Mouse (Mus musculus): ENCODE data around the gene Aknad1.
A peak's percentile ranks its signal among the peaks of the same experiment; 100 is the strongest.

Aknad1 gene

GRCm38 (mm10) chr3:108739045-108739708, at the start of gene Aknad1:
Gene Aknad1 (plus strand): TSS chr3:108739658.
- DNase-seq (ENCODE audit: low spot score), result no peak

DNA sequence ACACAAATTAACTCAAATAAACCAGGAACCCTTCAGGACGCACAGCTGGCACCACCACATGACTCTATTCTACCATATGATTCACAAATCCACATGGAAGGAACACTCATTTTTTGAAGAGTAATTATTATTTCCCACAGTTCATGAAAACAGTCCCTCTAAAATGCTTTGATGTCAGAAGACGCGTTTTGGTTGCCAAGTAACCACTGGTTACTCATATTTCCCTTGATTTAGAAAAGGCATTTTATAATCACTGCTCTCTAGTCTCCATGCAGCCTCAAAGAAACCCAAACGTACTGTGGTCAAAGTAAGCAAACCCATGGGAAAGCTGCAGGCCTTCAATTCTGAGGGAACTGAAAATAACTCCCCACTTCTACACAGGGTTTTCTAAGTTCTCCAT, 49.5 kb upstream of the Aknad1 start:
- DNase-seq (ENCODE audit: low spot score), result no peak

DNA sequence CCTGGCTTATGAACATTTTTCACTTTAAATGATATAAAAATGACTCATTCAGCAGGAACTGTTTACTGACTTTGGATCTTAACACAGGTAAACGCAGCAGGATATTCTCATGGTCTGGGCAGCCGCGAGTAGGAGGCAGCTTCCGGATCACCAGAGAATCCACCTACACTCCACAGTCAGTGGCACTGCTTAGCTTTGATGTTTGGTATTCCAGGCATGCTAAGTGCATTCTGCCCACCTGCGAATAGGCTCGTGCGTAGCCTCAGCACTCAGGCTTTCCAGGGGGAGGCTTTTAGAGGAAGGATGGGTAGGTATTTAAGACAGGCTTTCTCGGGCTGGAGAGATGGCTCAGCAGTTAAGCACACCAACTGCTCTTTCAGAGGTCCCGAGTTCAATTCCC, 45.1 kb upstream of the Aknad1 start:
- DNase-seq (ENCODE audit: low spot score), result no peak

DNA sequence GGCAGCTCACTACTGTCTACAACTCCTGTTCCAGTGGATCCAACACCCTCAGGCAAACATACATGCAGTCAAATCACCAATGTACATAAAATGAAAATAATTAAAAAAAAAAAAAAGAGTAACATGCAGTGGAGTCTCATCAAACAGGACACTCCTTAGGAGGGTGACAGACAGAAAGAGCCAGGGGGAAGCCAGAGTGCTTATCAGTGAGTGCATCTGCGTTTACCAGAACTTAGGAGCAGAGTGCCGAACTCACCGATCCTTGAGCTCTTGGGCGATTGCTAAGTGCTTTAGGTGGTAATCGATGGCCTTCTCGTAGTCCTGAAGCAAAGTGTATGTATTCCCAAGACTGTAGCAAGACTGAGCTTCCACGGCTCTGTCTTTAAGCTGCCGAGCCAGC, 40.8 kb upstream of the Aknad1 start:
- DNase-seq (ENCODE audit: low spot score), result no peak

DNA sequence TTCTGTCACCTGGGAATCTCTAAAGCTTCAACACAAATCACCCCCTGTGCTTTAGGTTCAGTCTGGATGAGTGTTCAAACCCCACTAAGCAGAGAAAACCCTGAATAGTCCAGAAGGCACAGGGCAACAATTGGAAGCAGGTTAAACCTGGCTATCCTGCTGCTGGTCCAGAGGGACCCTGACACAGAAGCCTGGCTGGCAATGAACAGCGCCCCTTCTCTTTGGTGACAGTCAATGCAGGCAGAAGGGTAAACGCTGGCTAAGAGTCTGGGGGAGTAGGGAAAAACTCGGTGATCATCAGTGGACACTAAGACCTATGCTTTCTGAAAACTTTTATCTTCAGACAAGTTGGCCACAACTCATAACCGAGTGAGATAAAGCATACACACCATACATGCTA, 39.7 kb upstream of the Aknad1 start:
- DNase-seq (ENCODE audit: low spot score), result no peak

- no peak for DNase-seq (ENCODE audit: low spot score)
Measured at GRCm38 (mm10) chr3:108701256-108701655, 38.2 kb upstream of the Aknad1 start.

DNA sequence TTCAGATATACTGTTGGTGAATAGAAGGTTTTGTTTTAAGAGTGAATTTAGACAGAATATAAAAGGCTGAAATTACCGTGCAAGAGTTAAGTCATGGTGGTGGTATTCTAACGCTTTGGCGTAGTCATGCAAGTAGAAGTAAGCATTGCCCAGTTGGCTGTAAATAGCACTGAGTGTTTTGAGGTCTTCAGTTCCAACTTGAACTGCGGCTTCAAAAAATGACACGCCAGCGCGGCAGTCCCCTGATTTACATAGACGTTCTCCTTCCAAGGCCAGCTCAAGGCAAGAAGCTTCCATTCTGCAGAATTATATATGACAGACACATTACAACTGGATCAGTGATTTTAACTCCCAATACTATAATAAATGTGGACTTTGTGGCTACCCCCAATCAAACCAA, 36.7 kb upstream of the Aknad1 start:
- no peak for DNase-seq (ENCODE audit: low spot score)

DNA sequence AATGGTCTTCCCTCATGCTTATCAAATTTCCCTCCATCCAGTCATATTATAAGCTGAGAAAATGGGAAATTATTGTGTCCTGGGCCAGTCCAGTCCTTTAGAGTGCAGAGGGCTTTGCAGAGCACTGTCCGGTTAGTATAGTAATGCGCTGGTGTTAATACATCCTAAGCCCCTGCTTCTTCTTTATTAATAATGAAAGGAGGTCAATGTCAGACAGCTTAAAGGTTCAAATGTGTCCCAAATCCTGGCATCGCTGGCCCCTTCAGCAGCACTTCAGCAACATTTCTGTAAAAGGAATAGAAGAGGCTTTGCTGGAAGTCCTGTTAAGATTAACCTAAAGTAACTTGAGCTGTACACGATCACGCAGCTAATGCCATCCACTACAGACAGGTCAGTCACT, 28.2 kb upstream of the Aknad1 start:
- no peak for DNase-seq (ENCODE audit: low spot score)

- no peak for DNase-seq (ENCODE audit: low spot score)
Measured at GRCm38 (mm10) chr3:108713065-108713675, 26.3 kb upstream of the Aknad1 start.

DNA sequence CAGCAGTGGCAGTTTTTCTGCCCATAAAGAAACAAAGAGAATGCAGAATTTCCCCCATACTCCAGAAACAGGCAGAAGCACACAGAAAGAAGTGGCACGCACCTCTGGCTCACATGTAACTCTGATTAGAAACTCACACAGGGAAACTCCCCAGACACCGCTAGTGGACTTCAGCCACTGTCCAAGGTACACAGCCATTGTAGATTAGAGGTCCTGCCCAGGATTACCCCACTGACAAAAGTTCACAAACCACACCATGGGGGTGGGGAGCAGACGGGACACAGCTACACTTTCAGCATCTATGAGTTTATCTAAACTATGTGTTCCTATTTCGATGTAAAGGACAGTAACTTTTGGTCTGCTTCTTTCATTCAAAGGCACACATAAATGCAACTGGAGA, 24.6 kb upstream of the Aknad1 start:
- no peak for DNase-seq (ENCODE audit: low spot score)

DNA sequence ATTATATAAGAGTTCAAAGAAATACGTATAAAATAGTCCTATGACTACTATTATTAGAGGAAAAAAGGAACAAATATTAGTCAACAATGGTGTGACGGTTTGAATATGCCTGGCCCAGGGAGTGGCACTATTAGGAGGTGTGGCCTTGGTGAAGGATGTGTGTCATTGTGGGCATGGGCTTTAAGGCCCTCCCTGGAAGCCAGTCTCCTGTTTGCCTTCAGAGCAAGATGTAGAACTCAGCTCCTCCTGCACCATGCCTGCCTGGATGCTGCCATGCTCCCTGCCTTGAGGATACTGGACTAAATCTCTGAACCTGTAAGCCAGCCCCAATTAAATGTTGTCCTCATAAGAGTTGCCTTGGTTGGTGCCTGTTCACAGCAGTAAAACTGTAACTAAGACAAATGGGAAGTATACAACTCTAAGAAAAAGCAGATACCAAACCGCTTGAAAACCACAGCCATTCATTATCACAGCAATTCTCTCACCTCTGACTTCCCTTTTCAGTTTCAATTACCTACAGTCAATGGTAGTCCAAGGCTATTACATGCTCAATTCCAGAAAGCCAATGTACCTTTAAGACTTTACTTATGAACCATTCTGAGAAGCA, 21.5 kb upstream of the Aknad1 start:
- DNase-seq (ENCODE audit: low spot score), result no peak

DNA sequence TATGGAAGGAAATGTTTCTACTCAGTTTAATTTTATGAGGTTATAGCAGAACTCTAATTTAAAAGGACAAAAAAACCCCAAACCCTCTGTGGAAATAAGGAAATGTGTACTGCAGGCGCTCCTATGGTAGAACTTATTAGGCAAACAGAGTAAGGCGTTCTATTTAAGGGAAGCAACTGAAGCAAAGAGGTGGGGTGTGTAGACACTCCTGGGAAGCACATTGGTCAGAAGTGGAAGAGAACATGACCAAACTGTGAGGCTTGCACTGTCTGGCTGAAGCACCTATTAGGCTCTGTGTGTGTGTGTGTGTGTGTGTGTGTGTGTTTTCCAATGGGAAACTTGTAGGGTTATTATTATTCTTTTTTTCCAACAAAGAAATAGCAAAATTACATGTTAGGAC, 20.1 kb upstream of the Aknad1 start:
- no peak for DNase-seq (ENCODE audit: low spot score)

DNA sequence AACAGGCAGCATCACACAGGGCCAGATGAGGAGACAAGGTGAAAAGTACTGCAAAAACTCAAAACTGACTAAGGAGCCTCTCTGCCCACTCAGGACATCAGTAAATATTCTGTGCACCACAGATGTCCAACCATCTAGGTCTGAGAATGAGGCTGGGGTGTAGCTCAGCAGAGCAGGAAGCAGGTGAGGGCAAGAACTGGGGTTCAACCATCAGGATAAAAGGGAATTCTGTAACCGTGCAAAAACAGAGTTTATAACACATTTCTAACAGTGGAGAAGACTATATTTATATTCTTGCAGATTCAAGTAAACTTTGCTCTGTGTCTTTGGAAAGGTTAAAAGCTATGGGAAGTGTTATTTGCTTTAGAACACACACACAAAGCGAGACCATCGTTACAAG, 19.7 kb upstream of the Aknad1 start:
- DNase-seq (ENCODE audit: low spot score), result no peak

DNA sequence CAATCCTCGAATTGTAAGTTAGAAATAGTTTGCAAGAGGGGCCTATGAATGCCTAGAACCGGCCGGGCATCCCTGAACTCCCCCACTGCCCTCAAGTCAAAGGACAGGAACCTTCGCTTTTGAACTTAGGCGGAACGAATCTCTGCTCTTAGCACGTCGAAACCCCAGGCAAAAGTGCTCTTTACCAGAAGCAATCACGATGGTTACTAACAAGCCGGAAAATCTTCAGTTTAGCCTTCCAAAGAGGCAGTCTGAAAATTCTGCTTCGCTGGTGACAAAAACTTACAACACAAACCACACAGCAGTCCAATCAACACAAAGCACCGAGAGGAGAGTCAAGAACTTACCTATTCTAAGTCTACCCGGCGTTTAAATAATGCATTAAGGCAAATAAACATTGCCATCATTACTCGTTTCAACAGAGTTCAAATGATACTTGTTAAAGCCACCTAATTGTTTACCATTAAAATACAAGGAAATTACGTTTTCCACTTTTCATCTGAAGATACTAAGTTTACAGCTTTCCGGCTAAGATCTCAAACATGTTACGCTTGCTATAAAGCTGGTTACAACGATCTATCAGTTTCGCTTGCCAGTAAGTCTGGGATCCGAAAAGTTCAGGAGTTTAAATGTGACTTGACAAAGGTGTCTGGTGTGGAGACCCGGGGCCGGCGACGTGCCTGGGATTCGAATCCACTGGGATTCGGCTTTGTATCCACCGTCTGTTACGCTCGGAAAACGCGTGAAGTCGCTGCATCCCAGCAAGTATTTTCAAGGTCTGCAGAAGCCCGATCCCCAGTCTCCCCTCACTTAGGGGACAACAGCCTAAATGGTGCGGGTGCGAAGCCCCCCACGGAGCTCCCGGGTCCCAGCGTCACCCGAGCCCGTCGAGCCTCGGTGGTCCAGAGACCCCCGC, 18.1 kb upstream of the Aknad1 start:
- peak; percentile 53 for DNase-seq (ENCODE audit: low spot score)

- peak; percentile 98 for DNase-seq (ENCODE audit: low spot score)
Measured at GRCm38 (mm10) chr3:108722036-108722872, 17.2 kb upstream of the Aknad1 start, which contains the start of gene Gpsm2. Gene Gpsm2 (minus strand): TSS chr3:108722309.

DNA sequence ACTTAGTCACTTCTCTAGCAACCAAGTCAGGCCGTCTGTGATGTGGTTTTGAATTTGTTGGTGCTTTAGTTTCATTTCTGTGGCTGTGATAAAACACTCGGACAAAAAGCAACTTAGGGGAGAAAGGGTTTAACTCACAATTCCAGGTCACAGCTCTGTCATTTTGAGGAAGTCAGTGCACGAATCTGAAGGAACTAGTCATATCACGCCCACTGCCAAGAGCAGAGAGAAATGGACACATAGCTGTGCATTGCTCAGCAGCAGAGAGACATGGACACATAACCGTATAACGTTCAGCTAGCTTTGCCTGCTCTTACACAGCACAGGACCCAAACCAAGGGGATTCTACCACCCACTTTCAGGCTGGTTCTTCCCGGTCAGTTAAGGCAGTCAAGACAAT, 13.0 kb upstream of the Aknad1 start:
- DNase-seq (ENCODE audit: low spot score), result no peak

DNA sequence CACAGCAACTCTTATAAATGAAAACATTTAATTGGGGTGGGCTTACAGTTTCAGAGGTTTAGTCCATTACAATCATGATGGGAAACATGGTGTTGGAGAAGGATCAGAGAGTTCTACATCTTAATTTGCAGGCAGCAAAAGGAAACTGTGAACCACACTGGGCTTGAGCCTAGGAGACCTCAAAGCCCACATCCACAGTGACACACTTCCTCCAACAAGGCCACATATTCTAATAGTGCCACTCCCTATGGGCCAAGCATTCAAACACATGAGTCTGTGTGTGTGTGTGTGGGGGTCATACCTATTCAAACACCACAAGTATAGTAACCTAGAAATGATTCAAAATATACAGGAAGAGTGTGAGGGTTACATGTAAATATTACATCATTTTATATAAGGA, 12.1 kb upstream of the Aknad1 start:
- DNase-seq (ENCODE audit: low spot score), result no peak

GRCm38 (mm10) chr3:108727776-108728175, 11.7 kb upstream of the Aknad1 start:
- no peak for DNase-seq (ENCODE audit: low spot score)

DNA sequence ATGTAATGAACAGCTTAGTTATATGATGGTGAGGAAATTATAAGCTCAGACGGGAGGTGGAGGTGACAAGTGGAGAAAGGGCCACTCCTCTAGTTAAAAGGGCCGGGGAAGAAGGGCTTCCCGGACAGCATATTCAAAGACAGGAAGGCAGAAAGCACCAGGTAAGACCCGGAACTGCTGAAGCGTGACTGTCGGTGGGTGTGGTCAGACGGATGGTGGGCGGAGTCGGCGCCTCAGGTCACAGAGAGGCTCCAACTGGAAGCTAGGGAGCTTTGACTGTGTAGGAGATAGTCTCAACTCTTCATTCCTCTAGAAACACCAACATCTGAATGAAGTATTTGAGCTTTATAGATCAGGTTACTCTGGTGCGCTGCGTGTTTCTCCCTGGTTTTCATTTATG, 9.1 kb upstream of the Aknad1 start:
- peak; percentile 47 for DNase-seq (ENCODE audit: low spot score)

DNA sequence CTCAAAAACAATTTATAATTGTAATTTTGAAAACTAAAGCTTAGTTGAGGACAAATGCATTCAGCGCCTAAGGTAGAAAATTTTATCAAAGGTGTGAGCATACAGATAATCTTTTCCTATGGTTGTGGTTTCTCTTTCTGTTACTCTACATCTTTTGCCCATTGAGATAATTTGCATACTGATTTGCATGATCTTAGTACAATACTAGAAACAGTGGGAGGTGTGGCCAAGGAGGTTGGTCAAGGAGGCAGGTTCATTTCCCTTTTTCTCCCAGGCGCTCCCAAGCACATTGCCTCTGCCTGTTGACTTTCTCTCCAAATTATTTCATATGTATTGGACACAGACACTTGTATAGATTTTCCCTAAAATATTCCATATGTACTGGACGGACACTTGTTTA, 1.7 kb upstream of the Aknad1 start:
- DNase-seq (ENCODE audit: low spot score), result no peak

DNA sequence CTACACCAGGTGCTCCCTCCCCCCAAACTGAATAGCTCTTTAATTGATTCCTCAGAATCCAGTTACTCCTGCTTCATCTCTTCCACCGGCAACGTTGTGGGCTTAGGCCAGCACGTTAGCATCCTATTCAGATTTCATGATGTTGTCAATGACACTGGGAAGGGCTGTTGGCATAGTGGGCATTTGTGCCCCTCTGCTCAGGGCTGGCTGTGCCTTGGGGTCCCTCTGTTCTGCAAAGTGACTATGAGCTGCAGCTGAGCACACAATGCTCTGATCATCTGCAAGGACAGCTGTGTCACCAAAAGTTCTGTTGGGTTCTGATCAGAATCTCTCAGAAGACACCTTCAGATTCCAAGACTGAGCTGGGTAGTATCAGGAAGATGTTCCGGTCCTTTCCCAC, 4.6 kb downstream of the Aknad1 start:
- DNase-seq (ENCODE audit: low spot score), result no peak

DNA sequence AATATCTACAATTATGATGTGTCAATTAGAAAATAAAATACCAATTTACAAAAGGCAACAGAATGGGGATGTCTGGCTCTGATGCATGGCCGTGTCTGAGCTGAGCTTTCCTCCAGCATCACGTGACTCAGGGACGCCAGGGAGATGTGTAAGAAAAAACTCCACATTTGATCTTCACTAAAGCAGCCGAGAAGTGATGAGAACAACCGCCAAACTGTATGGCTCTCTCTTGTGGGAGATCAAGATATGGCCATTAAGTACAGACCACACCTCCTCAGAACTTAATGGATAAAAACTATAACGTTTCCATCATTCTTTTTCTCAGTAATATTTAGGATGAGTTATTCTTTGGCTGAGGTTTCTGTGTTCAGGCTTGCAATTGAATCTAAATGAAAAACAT, 11.6 kb downstream of the Aknad1 start:
- no peak for DNase-seq (ENCODE audit: low spot score)

All from urinary bladder, postnatal 14 days (tissue).